ENCODE assay signal across 1 mouse cellular context in the genomic region with DNA sequence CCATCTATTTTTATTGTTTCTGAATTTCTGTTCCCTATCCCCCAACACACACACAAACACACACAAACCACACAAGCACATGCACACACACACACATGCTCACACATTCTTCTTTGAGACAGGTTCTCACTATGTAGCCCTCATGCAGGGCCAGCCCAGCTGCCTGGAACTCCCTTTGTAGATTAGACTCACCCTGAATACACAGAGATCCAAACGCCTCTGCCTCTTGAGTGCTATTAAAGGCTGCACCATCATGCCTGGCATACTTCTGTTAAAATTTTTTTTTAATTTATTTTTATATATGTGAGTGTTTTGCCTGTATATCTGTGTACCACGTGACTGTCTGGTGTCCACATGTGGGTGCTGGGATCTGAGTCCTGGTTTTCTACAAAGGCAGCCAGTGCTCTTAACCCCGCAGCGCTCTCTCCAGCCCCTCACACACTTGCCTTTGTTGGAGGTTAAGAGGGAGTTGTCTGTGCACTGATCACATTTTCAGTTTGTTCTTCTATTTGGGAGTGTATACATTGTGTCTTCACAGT.
TF ChIP-seq lines count a peak whose summit lies in the region.

No protein-coding gene starts in this region.

TF ChIP-seq in MEL, 35 proteins besides CTCF, POLR2A, EP300 and RAD21:
- TF ChIP-seq USF1 (IDR thresholded peaks at IDR 0.05; ENCODE audit: low read depth, low read length) (peak; percentile 85), POLR2AphosphoS5 (IDR thresholded peaks at IDR 0.05; ENCODE audit: borderline replicate concordance, low read depth, low read length) (no peak), ETS1 (IDR thresholded peaks at IDR 0.05; ENCODE audit: low read depth, low read length) (no peak), MXI1 (IDR thresholded peaks at IDR 0.05; ENCODE audit: low read depth, low read length) (peak; percentile 39; the same call in 1 of the 2 replicates), ZNF384 (IDR thresholded peaks at IDR 0.05; ENCODE audit: low read depth, low read length) (no peak), USF2 (IDR thresholded peaks at IDR 0.05; ENCODE audit: borderline replicate concordance in 1 of 2, insufficient read depth in 1 of 2, low read depth in 1 of 2, low read length in 2 of 2) (peak in 1 of 2 experiments; percentile 51; a peak in 1 of 4 replicates), MAX (IDR thresholded peaks at IDR 0.05; ENCODE audit: low read length) (peak; percentile 72)
